Mouse (Mus musculus) ES-CJ7 (cell line): ENCODE data around the gene Aifm3.
"Not testable (repeated sequence)": the region's sequence is repeated elsewhere in the genome, so short reads cannot be mapped to it uniquely, and the experiment has no call there.

Experiments used
- DNase-seq: peaks from one replicate; pipeline ENCODE4 v3.0.0; 2011; ENCODE audit warnings: low read depth, low spot score

Gene Aifm3

DNA sequence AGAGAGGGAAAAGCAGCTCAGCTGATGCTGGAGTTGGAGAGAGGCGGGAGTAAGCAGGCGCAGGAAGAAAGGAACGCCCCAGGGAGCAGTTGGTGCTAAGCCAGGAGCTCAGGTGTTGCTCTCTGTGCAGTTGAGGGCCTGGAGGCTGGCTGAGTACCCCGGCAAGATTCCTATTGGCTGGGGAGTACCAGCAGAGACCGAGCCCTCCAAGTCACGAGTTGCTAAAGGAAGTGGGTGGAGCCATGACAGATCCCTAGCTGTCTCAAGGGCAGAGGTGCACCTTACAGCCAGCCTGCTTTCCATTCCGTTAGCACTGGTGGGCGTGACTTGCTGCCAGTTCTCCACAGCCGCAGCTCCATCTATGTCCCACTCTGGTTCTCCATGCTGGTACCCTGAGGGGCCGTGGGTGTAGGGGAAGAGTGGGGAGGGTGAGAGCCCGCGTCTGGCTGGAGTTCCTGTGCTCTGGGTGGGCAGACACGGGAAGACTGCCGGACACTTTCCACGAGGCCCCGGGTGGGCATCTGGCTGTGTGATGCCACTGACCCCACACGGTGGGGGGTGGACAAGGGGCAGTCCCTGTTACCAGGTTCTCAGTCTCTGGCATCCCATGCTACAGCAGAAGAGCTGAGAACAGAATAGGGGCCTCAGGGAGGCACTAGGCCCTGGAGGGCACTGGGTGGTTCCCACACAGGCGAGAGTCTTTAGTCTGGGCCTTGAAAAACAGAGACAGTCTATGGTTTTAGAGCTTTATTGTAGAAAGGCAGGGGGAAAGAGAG lies 64.7 kb downstream of the Aifm3 start:
- peak; percentile 98 for DNase-seq

DNA sequence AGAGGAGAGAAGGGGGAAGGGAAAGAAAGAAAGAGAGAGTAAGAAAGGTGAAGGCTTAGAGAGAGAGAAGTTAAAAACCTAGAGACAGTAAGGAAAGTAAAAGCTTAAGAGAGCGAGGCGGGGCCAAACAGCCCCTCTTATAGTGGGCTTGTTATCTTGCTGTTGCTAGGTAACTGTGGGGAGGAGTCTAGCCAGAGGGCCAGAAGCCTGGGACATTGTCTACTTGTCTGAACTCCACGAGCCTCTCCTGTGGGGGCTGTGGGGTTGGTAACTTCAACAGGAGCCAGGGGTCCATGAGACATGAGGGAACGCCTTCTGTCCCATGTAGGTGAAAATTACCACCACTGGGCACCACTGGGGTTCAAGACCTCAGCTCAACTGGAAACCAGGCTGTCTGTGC lies 65.3 kb downstream of the Aifm3 start:
- DNase-seq, result not testable (repeated sequence)

DNA sequence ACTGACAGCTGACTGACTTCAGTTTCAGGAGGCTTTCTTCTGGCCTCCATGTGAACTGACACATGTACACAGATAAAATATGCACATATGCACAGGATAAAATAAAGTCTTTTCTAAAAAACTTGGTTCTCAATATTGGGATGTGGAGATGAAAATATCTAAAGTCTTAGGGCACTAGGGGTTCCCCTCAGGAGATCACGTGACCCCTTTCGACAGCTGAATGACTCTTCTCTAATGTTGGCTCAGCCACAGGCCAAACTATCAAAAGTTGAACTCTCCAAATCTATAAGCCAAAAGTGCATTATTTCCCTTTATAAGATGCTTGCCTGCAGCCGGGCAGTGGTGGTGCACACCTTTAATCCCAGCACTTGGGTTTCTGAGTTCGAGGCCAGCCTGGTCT lies 66.8 kb downstream of the Aifm3 start:
- no peak for DNase-seq

DNA sequence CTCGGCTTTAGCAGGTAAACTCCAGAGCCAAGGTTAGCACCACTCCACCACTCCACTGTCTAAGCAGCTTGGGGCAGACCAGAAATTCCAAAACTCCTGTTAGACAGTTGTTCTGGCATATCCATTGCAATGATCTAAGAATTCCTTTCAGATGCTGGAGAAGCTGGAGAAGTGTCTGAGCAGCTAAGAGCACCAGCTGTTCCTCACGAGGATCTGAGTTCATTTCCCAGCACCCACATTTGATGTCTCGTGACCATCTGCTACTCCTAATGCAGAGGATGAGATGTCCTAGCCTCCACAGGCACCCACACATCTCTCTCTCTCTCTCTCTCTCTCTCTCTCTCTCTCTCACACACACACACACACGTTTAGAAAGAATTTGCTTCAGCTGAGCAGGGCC lies 67.5 kb downstream of the Aifm3 start:
- DNase-seq, result no peak
